Mouse (Mus musculus): ENCODE measurements around the gene Gm2381. TPM values are rescaled to one million over a fixed set of nuclear protein-coding genes. Genes with fewer than 3 reads are reported as not detected.
"Not testable (repeated sequence)": the region's sequence is repeated elsewhere in the genome, so short reads cannot be mapped to it uniquely, and the experiment has no call there.

Gene Gm2381
- total RNA-seq (2014; fragmentation: Nextera tagmentation) (not detected in 2 replicates), total RNA-seq (2017) (not detected in 2 replicates)

GRCm38 (mm10) chr7:42866801-42867458 is at the start of gene Gm2381:
TSS of gene Gm2381 (minus strand) at chr7:42867234.
- ATAC-seq (replicated peaks; ENCODE audit: poor library complexity, severe bottlenecking), result not testable (repeated sequence)

- ATAC-seq (replicated peaks; ENCODE audit: poor library complexity, severe bottlenecking), result not testable (repeated sequence)
Measured at GRCm38 (mm10) chr7:42898067-42898466, 31.0 kb upstream of the Gm2381 start.

- ATAC-seq (replicated peaks; ENCODE audit: poor library complexity, severe bottlenecking), result no peak
Measured at GRCm38 (mm10) chr7:42878090-42878489, 11.1 kb upstream of the Gm2381 start.

GRCm38 (mm10) chr7:42838366-42838765 is 28.7 kb downstream of the Gm2381 start:
- ATAC-seq (replicated peaks; ENCODE audit: poor library complexity, severe bottlenecking), result not testable (repeated sequence)

- no peak for ATAC-seq (replicated peaks; ENCODE audit: poor library complexity, severe bottlenecking)
Measured at GRCm38 (mm10) chr7:42832221-42832620, 34.8 kb downstream of the Gm2381 start.

- not testable (repeated sequence) for ATAC-seq (replicated peaks; ENCODE audit: poor library complexity, severe bottlenecking)
Measured at GRCm38 (mm10) chr7:42793425-42793824, 73.6 kb downstream of the Gm2381 start, which contains the start of gene Vmn2r62. TSS of gene Vmn2r62 (minus strand) at chr7:42793525.

Other genes starting within 250 kb of the Gm2381 start
- 5.5 and 8.4 TPM in 2 replicates for gene Zfp976, start 224.6 kb downstream of the Gm2381 start, total RNA-seq (2014; fragmentation: Nextera tagmentation)
- 5.4 and 5.7 TPM in 2 replicates for gene Zfp976, start 224.6 kb downstream of the Gm2381 start, total RNA-seq (2017)
- 9.9 and 11.9 TPM in 2 replicates for gene Zfp975, start 174.5 kb downstream of the Gm2381 start, total RNA-seq (2014; fragmentation: Nextera tagmentation)
- 4.5 and 7.6 TPM in 2 replicates for gene Zfp975, start 174.5 kb downstream of the Gm2381 start, total RNA-seq (2017)
- gene Gm17067, start 140.2 kb downstream of the Gm2381 start, total RNA-seq (2014; fragmentation: Nextera tagmentation), result not detected in 2 replicates
- gene Gm17067, start 140.2 kb downstream of the Gm2381 start, total RNA-seq (2017), result not detected in 2 replicates
- gene Vmn2r62, start 73.7 kb downstream of the Gm2381 start, total RNA-seq (2014; fragmentation: Nextera tagmentation), result not detected in 2 replicates
- gene Vmn2r62, start 73.7 kb downstream of the Gm2381 start, total RNA-seq (2017), result not detected in 2 replicates
- gene Vmn2r63, start 66.6 kb upstream of the Gm2381 start, total RNA-seq (2014; fragmentation: Nextera tagmentation), result not detected in 2 replicates
- not detected in 2 replicates for gene Vmn2r63, start 66.6 kb upstream of the Gm2381 start, total RNA-seq (2017)
- not detected in 2 replicates for gene Gm9268, start 151.5 kb upstream of the Gm2381 start, total RNA-seq (2014; fragmentation: Nextera tagmentation)
- gene Gm9268, start 151.5 kb upstream of the Gm2381 start, total RNA-seq (2017), result not detected in 2 replicates
- gene Zfp936, start 247.0 kb upstream of the Gm2381 start, total RNA-seq (2014; fragmentation: Nextera tagmentation), result not detected in 2 replicates
- gene Zfp936, start 247.0 kb upstream of the Gm2381 start, total RNA-seq (2017), result not detected in 2 replicates

Measured in granulocyte monocyte progenitor cell, adult 5-6 weeks (primary cell).